Mouse (Mus musculus) brain, embryonic 14.5 days (tissue): Measurements from ENCODE around the gene Tekt3.

ENCODE experiments used
- CTCF ChIP-seq: fragments of 200-500 bp; IDR thresholded peaks from 2 replicates; pipeline ENCODE4 v1.5.1; 2012; ENCODE audit warnings: inconsistent platforms, mild to moderate bottlenecking, moderate library complexity, borderline replicate concordance; ENCODE audit not compliant: insufficient read depth, insufficient read length; ENCODE audit errors: extremely low read depth
- POLR2A ChIP-seq: fragments of 200-500 bp; IDR thresholded peaks from 2 replicates; pipeline ENCODE4 v1.6.1; 2012; ENCODE audit warnings: mild to moderate bottlenecking, inconsistent platforms, borderline replicate concordance; ENCODE audit not compliant: poor library complexity, insufficient read depth, insufficient read length, severe bottlenecking; ENCODE audit errors: extremely low read depth

DNA sequence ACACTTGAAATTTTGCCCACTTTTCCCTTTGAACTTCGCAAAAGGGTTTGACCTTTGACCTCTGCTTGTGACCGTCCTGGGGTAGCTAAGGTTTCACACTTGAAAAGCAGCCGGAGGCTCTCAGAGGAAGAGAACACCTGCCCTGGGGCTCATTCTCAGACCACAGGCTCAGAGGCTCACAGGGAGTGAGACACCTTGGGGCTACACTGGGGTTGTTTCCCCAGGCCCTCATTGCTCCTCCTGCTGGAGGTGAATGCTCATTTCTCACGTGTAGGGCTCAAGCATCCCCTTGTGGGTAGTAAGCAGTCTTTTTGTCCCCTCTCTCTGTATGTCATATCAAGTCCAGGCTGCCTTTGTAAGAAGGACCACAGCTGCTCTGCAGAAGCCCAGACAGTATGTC is 62.9 kb downstream of the Tekt3 start:
- TF ChIP-seq CTCF (0 out of 2 replicates have a peak, but pooled peaks have one; percentile 8), POLR2A (no peak)
